Mouse (Mus musculus) forebrain, embryonic 11.5 days (tissue): Measurements from ENCODE around the gene Olfr1494. TPM values are rescaled to one million over a fixed set of nuclear protein-coding genes. Genes with fewer than 3 reads are reported as not detected.

Source experiments
- polyA plus RNA-seq: library from polyadenylated mRNA; unstranded; fragments of >200 nt; fragmentation: Nextera tagmentation; extraction: Ambion mirVana; gene quantifications from 2 replicates; pipeline ENCODE4 v1.2.1, GENCODE M21; 2014

Olfr1494 gene
- polyA plus RNA-seq, 1 experiment from 2014 or later = not detected

Other genes starting within 250 kb of the Olfr1494 start
- not detected in 2 replicates for gene Olfr1477, start 239.2 kb upstream of the Olfr1494 start, polyA plus RNA-seq
- not detected in 2 replicates for gene Olfr1480, start 211.8 kb upstream of the Olfr1494 start, polyA plus RNA-seq
- not detected in 2 replicates for gene Olfr1484, start 156.2 kb upstream of the Olfr1494 start, polyA plus RNA-seq
- gene Olfr1487, start 122.4 kb upstream of the Olfr1494 start, polyA plus RNA-seq = not detected in 2 replicates
- gene Olfr1489, start 108.1 kb upstream of the Olfr1494 start, polyA plus RNA-seq = not detected in 2 replicates
- gene Olfr1490, start 88.6 kb upstream of the Olfr1494 start, polyA plus RNA-seq = not detected in 2 replicates
- gene Olfr1491, start 42.5 kb upstream of the Olfr1494 start, polyA plus RNA-seq = not detected in 2 replicates
- not detected in 2 replicates for gene Olfr1493-ps1, start 16.4 kb upstream of the Olfr1494 start, polyA plus RNA-seq
- not detected in 2 replicates for gene Olfr1495, start 24.9 kb downstream of the Olfr1494 start, polyA plus RNA-seq
- not detected in 2 replicates for gene Olfr1496, start 38.1 kb downstream of the Olfr1494 start, polyA plus RNA-seq
- gene Olfr1497, start 58.5 kb downstream of the Olfr1494 start, polyA plus RNA-seq = not detected in 2 replicates
- not detected in 2 replicates for gene Olfr1499, start 79.7 kb downstream of the Olfr1494 start, polyA plus RNA-seq
- gene Olfr1500, start 90.8 kb downstream of the Olfr1494 start, polyA plus RNA-seq = not detected in 2 replicates
- not detected in 2 replicates for gene Olfr1501, start 111.0 kb downstream of the Olfr1494 start, polyA plus RNA-seq
- not detected in 2 replicates for gene Olfr1502, start 122.1 kb downstream of the Olfr1494 start, polyA plus RNA-seq
- not detected in 2 replicates for gene Olfr1504, start 158.2 kb downstream of the Olfr1494 start, polyA plus RNA-seq
- gene Olfr1505, start 173.8 kb downstream of the Olfr1494 start, polyA plus RNA-seq = not detected in 2 replicates